In the genomic region with DNA sequence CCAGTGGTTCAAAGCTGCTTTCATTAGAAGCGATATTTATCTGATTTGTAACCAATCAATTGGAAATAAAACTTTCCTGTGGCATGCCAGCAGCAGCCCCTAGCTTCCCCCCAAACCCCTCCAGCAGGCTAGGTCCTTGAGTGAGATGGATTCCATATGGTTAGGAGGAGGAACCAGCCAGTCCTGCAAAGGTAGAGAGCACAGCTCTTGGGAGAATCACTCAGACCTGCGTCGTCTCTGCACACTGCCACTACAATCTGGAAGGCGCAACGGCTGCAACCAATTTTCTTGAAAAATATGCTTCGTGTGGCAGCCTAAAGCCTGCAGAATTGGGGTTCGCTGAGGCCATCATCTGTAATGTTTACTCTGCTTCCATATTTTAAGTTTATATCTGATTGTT, we compare ENCODE assay signal across 26 mouse cellular contexts. TPM values are rescaled to one million over a fixed set of nuclear protein-coding genes. Genes with fewer than 3 reads are reported as not detected.
DNase-seq lines count a peak whose midpoint lies in the region; ATAC-seq and TF ChIP-seq lines count a peak whose summit lies in the region.
"Had no signal": no experiment of that assay in that cellular context is flagged by ENCODE, and none has a peak within 500 bp of the region (broad histone marks: within the 10 kb centered on the region; RNA-seq: fewer than 3 reads in every experiment).

No protein-coding gene starts in this region.

- H3K9me3 ChIP-seq in embryonic facial prominence, embryonic 13.5 days = no peaks in the 10 kb centered on the region
- no peaks in the 10 kb centered on the region for H3K9me3 ChIP-seq in limb, embryonic 12.5 days
- no peaks in the 10 kb centered on the region for H3K9me3 ChIP-seq in heart, embryonic 10.5 days
- H3K9me3 ChIP-seq in hindbrain, postnatal 0 days (ENCODE audit: low read length) = no peaks in the 10 kb centered on the region
- H3K9me3 ChIP-seq in midbrain, embryonic 15.5 days = no peaks in the 10 kb centered on the region
- H3K9me3 ChIP-seq: forebrain, embryonic 10.5 days; heart, embryonic 15.5 days; hindbrain, embryonic 15.5 days; midbrain, embryonic 13.5 days had no signal

- H3K36me3 ChIP-seq in embryonic facial prominence, embryonic 13.5 days = no peaks in the 10 kb centered on the region
- no peaks in the 10 kb centered on the region for H3K36me3 ChIP-seq in limb, embryonic 12.5 days
- no peaks in the 10 kb centered on the region for H3K36me3 ChIP-seq in heart, embryonic 10.5 days
- no peaks in the 10 kb centered on the region for H3K36me3 ChIP-seq in hindbrain, postnatal 0 days (ENCODE audit: insufficient read depth, low read length)
- H3K36me3 ChIP-seq in midbrain, embryonic 15.5 days (replicated peaks) = no peaks in the 10 kb centered on the region
- H3K36me3 ChIP-seq: forebrain, embryonic 10.5 days; heart, embryonic 15.5 days; hindbrain, embryonic 15.5 days; midbrain, embryonic 13.5 days had no signal

- WGBS in embryonic facial prominence, embryonic 13.5 days = 18% methylated on average over 7 of the region's 7 CpGs
- 8% methylated on average over 7 of the region's 7 CpGs for WGBS in limb, embryonic 12.5 days
- WGBS in heart, embryonic 10.5 days = 49% methylated on average over 7 of the region's 7 CpGs
- WGBS in hindbrain, postnatal 0 days = 73% methylated on average over 7 of the region's 7 CpGs
- WGBS in midbrain, embryonic 15.5 days = 71% methylated on average over 7 of the region's 7 CpGs

- peak overlapping the region; percentile 50 for H3K4me2 ChIP-seq in embryonic facial prominence, embryonic 13.5 days
- peak overlapping the region; percentile 51 for H3K4me2 ChIP-seq in limb, embryonic 12.5 days
- no peak overlapping the region for H3K4me2 ChIP-seq in hindbrain, postnatal 0 days (ENCODE audit: low read depth, low read length)
- no peak overlapping the region for H3K4me2 ChIP-seq in midbrain, embryonic 15.5 days
- H3K4me2 ChIP-seq: heart, embryonic 15.5 days; hindbrain, embryonic 15.5 days; midbrain, embryonic 13.5 days had no signal

- peak; percentile 71 for DNase-seq in 3T3-L1 (ENCODE audit: low read depth, low spot score)
- DNase-seq in embryo, embryonic 10 days (ENCODE audit: low spot score) = peak; percentile 49
- no peak for DNase-seq in heart, embryonic 10.5 days (ENCODE audit: low spot score)
- no peak for DNase-seq in hindbrain, postnatal 0 days (ENCODE audit: low spot score)
- DNase-seq in heart, adult 9 months (ENCODE audit: low spot score in 2 of 2) = no peak
- DNase-seq: adrenal gland, postnatal 10 days; cerebellum, postnatal 10 days; gastrocnemius, adult 2 months; heart, adult 11 months; heart, postnatal 4 days; kidney, adult 11 months; right cerebral cortex, postnatal 25 days; thymus, postnatal 14 days had no signal

- H3K9ac ChIP-seq in embryonic facial prominence, embryonic 13.5 days = peak overlapping the region; percentile 69
- 0 out of 2 replicates have a peak overlapping the region, but pooled peaks have one; percentile 49 for H3K9ac ChIP-seq in limb, embryonic 12.5 days (replicated peaks)
- H3K9ac ChIP-seq in hindbrain, postnatal 0 days (replicated peaks; ENCODE audit: low read length) = no peak overlapping the region
- H3K9ac ChIP-seq in midbrain, embryonic 15.5 days = no peak overlapping the region
- H3K9ac ChIP-seq: heart, embryonic 15.5 days; hindbrain, embryonic 15.5 days; liver, embryonic 14.5 days; midbrain, embryonic 13.5 days had no signal

- H3K27ac ChIP-seq in embryonic facial prominence, embryonic 13.5 days = peak overlapping the region; percentile 87
- H3K27ac ChIP-seq in limb, embryonic 12.5 days = peak overlapping the region; percentile 71
- H3K27ac ChIP-seq in heart, embryonic 10.5 days = no peak overlapping the region
- H3K27ac ChIP-seq in hindbrain, postnatal 0 days = no peak overlapping the region
- no peak overlapping the region for H3K27ac ChIP-seq in midbrain, embryonic 15.5 days
- H3K27ac ChIP-seq: forebrain, embryonic 10.5 days; gastrocnemius, adult 2 months; heart, embryonic 15.5 days; hindbrain, embryonic 15.5 days; kidney, postnatal 0 days; liver, embryonic 14.5 days; midbrain, embryonic 13.5 days had no signal

- H3K27me3 ChIP-seq in embryonic facial prominence, embryonic 13.5 days = no peaks in the 10 kb centered on the region
- no peaks in the 10 kb centered on the region for H3K27me3 ChIP-seq in limb, embryonic 12.5 days
- H3K27me3 ChIP-seq in heart, embryonic 10.5 days (ENCODE audit: insufficient read depth, poor library complexity, severe bottlenecking) = no peaks in the 10 kb centered on the region
- no peaks in the 10 kb centered on the region for H3K27me3 ChIP-seq in hindbrain, postnatal 0 days (ENCODE audit: insufficient read depth, low read length)
- no peaks in the 10 kb centered on the region for H3K27me3 ChIP-seq in midbrain, embryonic 15.5 days (replicated peaks)
- H3K27me3 ChIP-seq: heart, embryonic 15.5 days; hindbrain, embryonic 15.5 days; midbrain, embryonic 13.5 days had no signal

- peak overlapping the region; percentile 33 for H3K4me3 ChIP-seq in embryonic facial prominence, embryonic 13.5 days
- H3K4me3 ChIP-seq in limb, embryonic 12.5 days (replicated peaks) = peak overlapping the region; percentile 33
- H3K4me3 ChIP-seq in heart, embryonic 10.5 days = no peak overlapping the region
- H3K4me3 ChIP-seq in hindbrain, postnatal 0 days (ENCODE audit: low read length) = no peak overlapping the region
- no peak overlapping the region for H3K4me3 ChIP-seq in midbrain, embryonic 15.5 days
- H3K4me3 ChIP-seq: forebrain, embryonic 10.5 days; gastrocnemius, adult 2 months; heart, embryonic 15.5 days; hindbrain, embryonic 15.5 days; midbrain, embryonic 13.5 days; myocyte had no signal

- H3K4me1 ChIP-seq in embryonic facial prominence, embryonic 13.5 days = peaks cover 41% of the 10 kb centered on the region
- peaks cover 56% of the 10 kb centered on the region for H3K4me1 ChIP-seq in limb, embryonic 12.5 days (replicated peaks)
- H3K4me1 ChIP-seq in heart, embryonic 10.5 days = peaks cover 12% of the 10 kb centered on the region
- no peaks in the 10 kb centered on the region for H3K4me1 ChIP-seq in hindbrain, postnatal 0 days (ENCODE audit: insufficient read depth, low read length)
- no peaks in the 10 kb centered on the region for H3K4me1 ChIP-seq in midbrain, embryonic 15.5 days
- H3K4me1 ChIP-seq: hindbrain, embryonic 15.5 days; midbrain, embryonic 13.5 days had no signal

- no peak for ATAC-seq in embryonic facial prominence, embryonic 13.5 days (ENCODE audit: insufficient number of reproducible peaks, insufficient read depth, low FRiP score, low TSS enrichment, low read depth)
- peak; percentile 75; the same call in 1 of the 2 replicates for ATAC-seq in limb, embryonic 12.5 days (ENCODE audit: insufficient number of reproducible peaks, insufficient read depth, low FRiP score, low TSS enrichment, low read depth)
- ATAC-seq in hindbrain, postnatal 0 days = no peak
- no peak for ATAC-seq in midbrain, embryonic 15.5 days (replicated peaks)
- ATAC-seq: lung, postnatal 0 days; midbrain, embryonic 13.5 days; Patski had no signal

- TF ChIP-seq CTCF in hindbrain, postnatal 0 days (IDR thresholded peaks at IDR 0.05; ENCODE audit: low read depth) = no peak

RNA-seq across cellular contexts. Expression of a gene that starts 44.7 kb away (rescaled TPM):
- 171 and 190 TPM in 2 replicates for polyA plus RNA-seq in embryonic facial prominence, embryonic 13.5 days (2015; fragmentation: Nextera tagmentation; extraction: Ambion mirVana)
- 194 and 204 TPM in 2 replicates for polyA plus RNA-seq in limb, embryonic 12.5 days (2016; fragmentation: Nextera tagmentation; extraction: Ambion mirVana)
- polyA plus RNA-seq in heart, embryonic 10.5 days (2016; fragmentation: Nextera tagmentation; extraction: Ambion mirVana) = 7.9 and 20.3 TPM in 2 replicates
- 3.7 and 4.8 TPM in 2 replicates for total RNA-seq in hindbrain, postnatal 0 days (2014; rRNA removed)
- 4.4 and 4.9 TPM in 2 replicates for polyA plus RNA-seq in hindbrain, postnatal 0 days (2015; fragmentation: Nextera tagmentation; extraction: Ambion mirVana)
- 3.6 and 4.2 TPM in 2 replicates for polyA plus RNA-seq in midbrain, embryonic 15.5 days (2015; fragmentation: Nextera tagmentation; extraction: Ambion mirVana)
- total RNA-seq: megakaryocyte progenitor cell, adult 5-6 weeks had no signal

RNA-seq across cellular contexts. Expression of a gene that starts 45.3 kb away (rescaled TPM):
- polyA plus RNA-seq in embryonic facial prominence, embryonic 13.5 days (2015; fragmentation: Nextera tagmentation; extraction: Ambion mirVana) = 40.3 and 41.9 TPM in 2 replicates
- 39.8 and 40.1 TPM in 2 replicates for polyA plus RNA-seq in limb, embryonic 12.5 days (2016; fragmentation: Nextera tagmentation; extraction: Ambion mirVana)
- 14.2 and 15.3 TPM in 2 replicates for polyA plus RNA-seq in heart, embryonic 10.5 days (2016; fragmentation: Nextera tagmentation; extraction: Ambion mirVana)
- 8.1 and 10.6 TPM in 2 replicates for total RNA-seq in hindbrain, postnatal 0 days (2014; rRNA removed)
- 15.5 and 16.6 TPM in 2 replicates for polyA plus RNA-seq in hindbrain, postnatal 0 days (2015; fragmentation: Nextera tagmentation; extraction: Ambion mirVana)
- 22.1 and 22.8 TPM in 2 replicates for polyA plus RNA-seq in midbrain, embryonic 15.5 days (2015; fragmentation: Nextera tagmentation; extraction: Ambion mirVana)

Comparison
In these comparisons a context has a peak if more than half of its experiments do, and no peak if none do; other contexts are left out.
1. DNase-seq: peak in 3T3-L1 (single experiment) and embryo, embryonic 10 days (single experiment); none in heart, embryonic 10.5 days (single experiment), hindbrain, postnatal 0 days (single experiment) and heart, adult 9 months (0 of 2).
2. H3K27ac ChIP-seq: peak in embryonic facial prominence, embryonic 13.5 days (single experiment) and limb, embryonic 12.5 days (single experiment); none in heart, embryonic 10.5 days (single experiment), hindbrain, postnatal 0 days (single experiment) and midbrain, embryonic 15.5 days (single experiment).
3. H3K4me2 ChIP-seq: peak in embryonic facial prominence, embryonic 13.5 days (single experiment) and limb, embryonic 12.5 days (single experiment); none in hindbrain, postnatal 0 days (single experiment) and midbrain, embryonic 15.5 days (single experiment).
4. H3K4me3 ChIP-seq: peak in embryonic facial prominence, embryonic 13.5 days (single experiment) and limb, embryonic 12.5 days (single experiment); none in heart, embryonic 10.5 days (single experiment), hindbrain, postnatal 0 days (single experiment) and midbrain, embryonic 15.5 days (single experiment).
5. H3K9ac ChIP-seq: peak in embryonic facial prominence, embryonic 13.5 days (single experiment) and limb, embryonic 12.5 days (single experiment); none in hindbrain, postnatal 0 days (single experiment) and midbrain, embryonic 15.5 days (single experiment).